Mouse (Mus musculus): ENCODE measurements at regions not wholly inside any gene's neighbourhood (a gene's known extent, or its start where the extent isn't known, plus 50 kb on each side); places are given as distances from the start of the nearest gene placed in this dataset.

GRCm38 (mm10) chr5:146684429-146684828 is 99.4 kb upstream of the Gpr12 start:
- Histone ChIP-seq H3K9me3 (replicated peaks) (no peaks in the 10 kb centered on the region), H3K27me3 (peaks cover 6% of the 10 kb centered on the region; the same call in 1 of the 2 replicates), H3K4me3 (replicated peaks) (no peak overlapping the region), H3K9ac (no peak overlapping the region), H3K36me3 (no peaks in the 10 kb centered on the region), H3K4me1 (replicated peaks) (peaks cover 68% of the 10 kb centered on the region), H3K4me2 (no peak overlapping the region), H3K27ac (no peak overlapping the region; the same call in 1 of the 2 replicates)
- ATAC-seq (ENCODE audit: low read depth): no peak
- 49% methylated on average over 3 of the region's 3 CpGs for WGBS (ENCODE audit: insufficient replicate concordance)
- DNase-seq: no peak

GRCm38 (mm10) chr5:146683554-146683953 is 98.5 kb upstream of the Gpr12 start:
- Histone ChIP-seq H3K9ac (no peak overlapping the region), H3K27me3 (peaks cover 6% of the 10 kb centered on the region; the same call in 1 of the 2 replicates), H3K4me3 (replicated peaks) (no peak overlapping the region), H3K9me3 (replicated peaks) (no peaks in the 10 kb centered on the region), H3K36me3 (no peaks in the 10 kb centered on the region), H3K4me1 (replicated peaks) (peaks cover 75% of the 10 kb centered on the region), H3K4me2 (no peak overlapping the region), H3K27ac (no peak overlapping the region; the same call in 1 of the 2 replicates)
- no peak for DNase-seq
- WGBS (ENCODE audit: insufficient replicate concordance): 61% methylated on average over 8 of the region's 8 CpGs
- no peak for ATAC-seq (ENCODE audit: low read depth)

GRCm38 (mm10) chr5:146682893-146683292 is 97.9 kb upstream of the Gpr12 start:
- WGBS (ENCODE audit: insufficient replicate concordance): 50% methylated on average over 5 of the region's 5 CpGs
- Histone ChIP-seq H3K4me1 (replicated peaks) (peaks cover 77% of the 10 kb centered on the region), H3K9me3 (replicated peaks) (no peaks in the 10 kb centered on the region)

GRCm38 (mm10) chr5:146681512-146681911 is 96.5 kb upstream of the Gpr12 start:
- Histone ChIP-seq H3K36me3 (no peaks in the 10 kb centered on the region), H3K9ac (0 out of 2 replicates have a peak overlapping the region, but pooled peaks have one; percentile 4), H3K4me2 (no peak overlapping the region), H3K4me1 (replicated peaks) (peaks cover 81% of the 10 kb centered on the region), H3K27ac (0 out of 2 replicates have a peak overlapping the region, but pooled peaks have one; percentile 51), H3K9me3 (replicated peaks) (no peaks in the 10 kb centered on the region), H3K4me3 (replicated peaks) (no peak overlapping the region), H3K27me3 (peaks cover 6% of the 10 kb centered on the region; the same call in 1 of the 2 replicates)
- DNase-seq (no peak), ATAC-seq (ENCODE audit: low read depth) (no peak)
- WGBS (ENCODE audit: insufficient replicate concordance): 50% methylated on average over 9 of the region's 9 CpGs

More at GRCm38 (mm10) chr5:146682893-146683292, 97.9 kb upstream of the Gpr12 start:
- Histone ChIP-seq H3K36me3 (no peaks in the 10 kb centered on the region), H3K27me3 (peaks cover 6% of the 10 kb centered on the region; the same call in 1 of the 2 replicates), H3K27ac (no peak overlapping the region), H3K9ac (no peak overlapping the region), H3K4me3 (replicated peaks) (no peak overlapping the region), H3K4me2 (no peak overlapping the region)
- DNase-seq (no peak), ATAC-seq (ENCODE audit: low read depth) (no peak)

GRCm38 (mm10) chr5:146679198-146679681 is 94.2 kb upstream of the Gpr12 start:
- Histone ChIP-seq H3K4me2 (peak overlapping the region; percentile 42), H3K4me1 (replicated peaks) (peaks cover 90% of the 10 kb centered on the region), H3K4me3 (replicated peaks) (no peak overlapping the region), H3K27me3 (peaks cover 7% of the 10 kb centered on the region), H3K27ac (peak overlapping the region; percentile 88), H3K9ac (peak overlapping the region; percentile 36; the same call in 1 of the 2 replicates), H3K36me3 (no peaks in the 10 kb centered on the region), H3K9me3 (replicated peaks) (no peaks in the 10 kb centered on the region)
- peak; percentile 88 for ATAC-seq (ENCODE audit: low read depth)
- 26% methylated on average over 6 of the region's 6 CpGs for WGBS (ENCODE audit: insufficient replicate concordance)
- peak; percentile 63 for DNase-seq

- peak overlapping the region; percentile 48; the same call in 1 of the 2 replicates for H3K9ac ChIP-seq
- peaks cover 7% of the 10 kb centered on the region for H3K27me3 ChIP-seq
- no peak for ATAC-seq (ENCODE audit: low read depth)
- H3K4me1 ChIP-seq (replicated peaks): peaks cover 89% of the 10 kb centered on the region
- H3K4me3 ChIP-seq (replicated peaks): no peak overlapping the region
- WGBS (ENCODE audit: insufficient replicate concordance): 61% methylated on average over 10 of the region's 10 CpGs
- H3K9me3 ChIP-seq (replicated peaks): no peaks in the 10 kb centered on the region
- no peaks in the 10 kb centered on the region for H3K36me3 ChIP-seq
- no peak for DNase-seq
- peak overlapping the region; percentile 42 for H3K4me2 ChIP-seq
- peak overlapping the region; percentile 88 for H3K27ac ChIP-seq
Measured at GRCm38 (mm10) chr5:146678775-146679170, 93.7 kb upstream of the Gpr12 start.

GRCm38 (mm10) chr5:146678049-146678774 is 93.2 kb upstream of the Gpr12 start:
- Histone ChIP-seq H3K4me2 (peak overlapping the region; percentile 42), H3K27me3 (peaks cover 11% of the 10 kb centered on the region), H3K4me1 (replicated peaks) (peaks cover 84% of the 10 kb centered on the region), H3K9ac (peak overlapping the region; percentile 48; the same call in 1 of the 2 replicates), H3K4me3 (replicated peaks) (no peak overlapping the region), H3K9me3 (replicated peaks) (no peaks in the 10 kb centered on the region), H3K36me3 (no peaks in the 10 kb centered on the region), H3K27ac (peak overlapping the region; percentile 88)
- 55% methylated on average over 13 of the region's 13 CpGs for WGBS (ENCODE audit: insufficient replicate concordance)
- DNase-seq (no peak), ATAC-seq (ENCODE audit: low read depth) (0 out of 2 replicates have a peak, but pooled peaks have one; percentile 7)

- 86% methylated on average over 8 of the region's 8 CpGs for WGBS (ENCODE audit: insufficient replicate concordance)
- DNase-seq: no peak
- Histone ChIP-seq H3K27ac (peak overlapping the region; percentile 88), H3K4me1 (replicated peaks) (peaks cover 73% of the 10 kb centered on the region), H3K36me3 (no peaks in the 10 kb centered on the region), H3K9me3 (replicated peaks) (no peaks in the 10 kb centered on the region), H3K27me3 (peaks cover 13% of the 10 kb centered on the region), H3K4me3 (replicated peaks) (no peak overlapping the region), H3K4me2 (no peak overlapping the region), H3K9ac (no peak overlapping the region)
- ATAC-seq (ENCODE audit: low read depth): no peak
Measured at GRCm38 (mm10) chr5:146677151-146677515, 92.1 kb upstream of the Gpr12 start.

- H3K36me3 ChIP-seq: no peaks in the 10 kb centered on the region
- no peak overlapping the region for H3K4me3 ChIP-seq (replicated peaks)
- H3K4me2 ChIP-seq: no peak overlapping the region
- ATAC-seq (ENCODE audit: low read depth) (no peak), DNase-seq (no peak)
- 70% methylated on average over 12 of the region's 12 CpGs for WGBS (ENCODE audit: insufficient replicate concordance)
- peaks cover 68% of the 10 kb centered on the region for H3K4me1 ChIP-seq (replicated peaks)
- no peaks in the 10 kb centered on the region for H3K9me3 ChIP-seq (replicated peaks)
- peak overlapping the region; percentile 88 for H3K27ac ChIP-seq
- no peak overlapping the region for H3K9ac ChIP-seq
- H3K27me3 ChIP-seq: peaks cover 13% of the 10 kb centered on the region
Measured at GRCm38 (mm10) chr5:146676470-146677150, 91.6 kb upstream of the Gpr12 start.

GRCm38 (mm10) chr5:146675887-146676277 is 90.8 kb upstream of the Gpr12 start:
- no peak overlapping the region for H3K4me2 ChIP-seq
- ATAC-seq (ENCODE audit: low read depth): no peak
- WGBS (ENCODE audit: insufficient replicate concordance): 81% methylated on average over 4 of the region's 4 CpGs

More at GRCm38 (mm10) chr5:146675887-146676277, 90.8 kb upstream of the Gpr12 start:
- Histone ChIP-seq H3K4me1 (replicated peaks) (peaks cover 60% of the 10 kb centered on the region), H3K4me3 (replicated peaks) (no peak overlapping the region), H3K36me3 (no peaks in the 10 kb centered on the region), H3K27me3 (peaks cover 13% of the 10 kb centered on the region), H3K27ac (peak overlapping the region; percentile 88), H3K9me3 (replicated peaks) (no peaks in the 10 kb centered on the region), H3K9ac (peak overlapping the region; percentile 49)
- DNase-seq: no peak

Data from liver, embryonic 13.5 days (tissue).